Mouse (Mus musculus) ovary, adult 18-20 months (tissue): ENCODE measurements at regions not wholly inside any gene's neighbourhood (a gene's known extent, or its start where the extent isn't known, plus 50 kb on each side); places are given as distances from the start of the nearest gene placed in this dataset.

ENCODE experiments used
- DNase-seq: peaks from one replicate; pipeline ENCODE4 v3.0.0; 2022; ENCODE audit warnings: low spot score, mixed read lengths

GRCm38 (mm10) chr19:20035223-20035622 is 355.5 kb downstream of the Anxa1 start:
- DNase-seq, result no peak

- DNase-seq, result no peak
These were observed 363.0 kb downstream of the Anxa1 start for GRCm38 (mm10) chr19:20027667-20028282.

GRCm38 (mm10) chr19:20014114-20014513 is 376.6 kb downstream of the Anxa1 start:
- DNase-seq, result no peak

- DNase-seq, result no peak
These were observed 380.8 kb downstream of the Anxa1 start for GRCm38 (mm10) chr19:20009801-20010441.

GRCm38 (mm10) chr19:20005932-20006625 is 384.7 kb downstream of the Anxa1 start:
- DNase-seq, result no peak

GRCm38 (mm10) chr19:19987255-19987654 is 403.5 kb downstream of the Anxa1 start:
- DNase-seq, result no peak

- DNase-seq, result no peak
These were observed 411.9 kb downstream of the Anxa1 start for GRCm38 (mm10) chr19:19978816-19979215.

- no peak for DNase-seq
These were observed 413.0 kb downstream of the Anxa1 start for GRCm38 (mm10) chr19:19977609-19978259.

- no peak for DNase-seq
These were observed 414.0 kb downstream of the Anxa1 start for GRCm38 (mm10) chr19:19976776-19977175.

- DNase-seq, result no peak
These were observed 420.8 kb downstream of the Anxa1 start for GRCm38 (mm10) chr19:19969780-19970512.

- DNase-seq, result no peak
These were observed 421.4 kb downstream of the Anxa1 start for GRCm38 (mm10) chr19:19969335-19969734.

- DNase-seq, result no peak
These were observed 445.5 kb downstream of the Anxa1 start for GRCm38 (mm10) chr19:19945247-19945646.

GRCm38 (mm10) chr19:19942697-19943096 is 448.0 kb downstream of the Anxa1 start:
- DNase-seq, result no peak

- DNase-seq, result no peak
These were observed 469.6 kb downstream of the Anxa1 start for GRCm38 (mm10) chr19:19921109-19921508.

- DNase-seq, result no peak
These were observed 504.6 kb downstream of the Anxa1 start for GRCm38 (mm10) chr19:19885933-19886710.

GRCm38 (mm10) chr19:19880895-19881294 is 509.8 kb downstream of the Anxa1 start:
- DNase-seq, result no peak

GRCm38 (mm10) chr19:19848152-19848551 is 542.6 kb downstream of the Anxa1 start:
- no peak for DNase-seq

GRCm38 (mm10) chr19:19807992-19808391 is 582.8 kb downstream of the Anxa1 start:
- DNase-seq, result no peak

GRCm38 (mm10) chr19:19793835-19794234 is 596.9 kb downstream of the Anxa1 start:
- no peak for DNase-seq

GRCm38 (mm10) chr19:19783507-19783906 is 607.2 kb downstream of the Anxa1 start:
- DNase-seq, result peak; percentile 44

- no peak for DNase-seq
These were observed 612.9 kb downstream of the Anxa1 start for GRCm38 (mm10) chr19:19777891-19778290.
